Mouse (Mus musculus): ENCODE results near the gene Psat1.
A peak's percentile ranks its signal among the peaks of the same experiment; 100 is the strongest.

The Psat1 gene

GRCm38 (mm10) chr19:15947237-15947636 lies at the start of gene Psat1:
TSS of gene Psat1 (minus strand) at chr19:15947337.
- no peak for DNase-seq (ENCODE audit: low spot score)

DNA sequence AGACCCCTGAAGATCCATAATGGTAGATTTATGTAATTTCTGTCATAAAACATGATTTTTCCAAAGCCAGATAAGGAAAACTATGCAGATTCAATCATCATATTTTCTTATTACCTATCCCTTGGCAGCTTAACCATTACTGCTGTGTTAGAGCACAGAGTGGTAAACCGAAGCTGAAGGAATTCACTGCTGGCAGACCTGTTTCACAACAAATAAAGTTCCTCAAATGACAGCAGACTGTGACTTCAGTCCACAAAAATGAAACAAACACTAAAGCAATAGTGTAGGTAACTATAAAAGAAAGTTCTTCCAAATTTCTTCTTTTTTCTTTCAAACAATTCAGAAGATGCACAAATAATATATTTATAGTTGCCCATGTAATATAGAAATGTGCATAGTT lies 43.0 kb upstream of the Psat1 start:
- no peak for DNase-seq (ENCODE audit: low spot score)

- DNase-seq (ENCODE audit: low spot score), result no peak
These were observed 38.1 kb upstream of the Psat1 start for GRCm38 (mm10) chr19:15985172-15985713.

DNA sequence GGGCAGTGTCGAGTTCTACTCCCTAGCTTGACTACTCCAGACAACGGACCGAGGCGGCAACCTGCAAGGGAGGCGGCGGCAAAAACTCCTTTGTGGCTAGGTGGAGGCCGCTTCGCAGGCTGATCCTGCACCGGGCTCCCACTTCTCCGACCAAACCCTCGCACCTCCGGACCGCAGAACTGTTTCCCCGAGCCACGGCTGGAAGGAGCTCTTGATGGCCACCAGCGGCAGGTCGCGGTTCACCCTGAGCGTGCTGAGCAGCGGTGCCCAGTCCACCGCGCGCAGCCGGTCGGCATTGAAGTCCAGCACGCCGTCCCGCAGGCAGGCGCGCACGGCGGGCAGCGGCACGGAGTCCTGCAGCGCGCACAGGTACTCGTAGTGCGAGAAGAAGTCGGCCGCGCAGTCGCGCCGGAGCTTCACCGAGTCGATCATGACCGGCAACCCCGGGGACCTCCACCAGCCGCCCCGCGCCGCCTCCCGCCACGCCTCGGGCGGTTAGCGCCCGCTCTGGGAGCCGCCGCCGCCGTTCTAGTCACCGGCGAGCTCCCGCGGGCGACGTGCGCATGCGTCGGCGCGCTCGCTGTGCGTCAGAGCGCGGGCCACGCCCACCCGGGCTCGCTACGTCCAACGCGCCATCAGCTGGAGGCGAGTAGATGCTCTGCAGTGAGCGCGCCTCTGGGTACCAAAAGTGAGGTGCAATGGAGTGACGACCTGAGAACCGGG lies 37.5 kb upstream of the Psat1 start, which contains the start of gene Cep78:
Gene Cep78, minus strand, starts transcription at position 541 of the 723 bp plus-strand sequence.
- DNase-seq (ENCODE audit: low spot score), result peak; percentile 88

DNA sequence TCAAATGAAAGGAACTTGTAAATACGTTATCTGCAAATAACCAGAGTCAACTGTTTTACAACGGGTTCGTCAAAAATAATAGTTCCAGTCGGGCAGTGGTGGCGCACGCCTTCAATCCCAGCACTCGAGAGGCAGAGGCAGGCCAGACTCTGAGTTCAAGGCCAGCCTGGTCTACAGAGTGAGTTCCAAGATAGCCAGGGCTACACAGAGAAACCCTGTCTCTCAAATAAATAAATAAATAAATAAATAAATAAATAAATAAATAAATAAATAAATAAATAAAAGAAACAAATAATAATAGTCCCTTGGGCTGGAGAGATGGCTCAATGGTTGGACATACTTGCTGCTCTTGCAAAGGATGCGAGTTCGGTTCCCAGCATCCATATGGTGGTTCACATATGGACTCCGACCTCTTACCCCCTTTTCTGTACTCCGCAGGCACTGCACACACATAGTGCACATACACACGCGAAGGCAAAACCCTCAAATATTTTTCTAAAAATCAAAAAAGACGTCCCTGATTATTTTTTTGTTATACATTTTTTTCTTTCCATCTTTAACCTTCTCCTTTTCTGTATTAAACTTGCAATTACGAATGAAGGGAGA lies 36.7 kb upstream of the Psat1 start:
- no peak for DNase-seq (ENCODE audit: low spot score)

DNA sequence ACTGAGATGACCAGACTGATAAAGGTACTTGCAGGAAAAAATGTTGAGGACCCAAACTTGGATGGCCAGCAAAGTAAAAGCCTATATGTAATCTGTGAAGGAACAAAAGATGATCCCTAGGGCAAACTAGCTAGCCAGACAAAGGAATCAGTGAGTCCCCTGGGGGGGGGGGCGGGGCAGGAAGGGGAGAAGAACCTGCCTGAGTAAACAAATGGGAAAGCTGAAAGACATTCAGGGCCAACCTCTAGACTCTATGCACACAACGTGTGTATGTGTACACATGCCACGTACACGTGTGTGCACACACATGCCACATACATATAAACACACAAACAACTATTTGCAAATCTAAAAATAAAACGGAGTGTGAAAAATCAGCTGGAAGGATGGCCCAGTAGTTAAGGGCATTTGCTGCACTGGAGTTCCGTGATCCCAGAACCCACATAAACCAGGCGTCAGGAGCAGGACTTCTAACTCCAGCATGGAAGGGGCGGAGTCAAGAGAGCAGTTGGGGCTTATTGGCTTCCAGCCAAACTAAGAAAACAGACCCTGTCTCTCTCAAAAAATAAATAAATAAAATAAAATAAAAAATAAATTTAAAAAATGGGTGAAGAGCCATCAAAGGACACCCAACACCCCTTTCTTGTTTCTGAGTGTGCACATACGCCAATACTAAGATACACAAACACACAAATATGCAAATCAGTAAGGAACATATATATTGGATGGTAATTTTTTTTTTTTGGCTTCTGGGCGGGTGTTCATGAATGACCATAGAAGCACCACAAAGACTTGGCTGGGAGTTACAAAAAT lies 36.0 kb upstream of the Psat1 start:
- DNase-seq (ENCODE audit: low spot score), result no peak

DNA sequence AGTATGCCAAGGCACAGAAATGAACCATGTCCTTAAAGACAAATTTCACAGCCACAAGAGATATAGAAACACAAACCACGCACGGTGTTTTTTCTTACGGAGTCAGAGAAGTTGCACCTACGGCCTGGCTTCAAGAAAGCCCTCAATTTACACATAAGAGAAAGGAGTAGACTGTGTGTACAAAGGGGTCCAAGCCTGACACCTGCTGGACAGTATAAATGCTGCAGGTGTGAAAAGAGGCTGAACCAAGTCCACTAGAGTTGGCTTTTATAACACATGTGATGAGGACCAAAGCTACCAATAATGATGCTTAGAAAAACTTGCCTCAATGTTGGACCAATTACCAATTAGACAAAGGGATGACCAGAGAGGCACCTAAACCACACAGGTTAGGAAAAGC lies 34.7 kb upstream of the Psat1 start:
- DNase-seq (ENCODE audit: low spot score), result peak; percentile 72

- DNase-seq (ENCODE audit: low spot score), result no peak
These were observed 26.2 kb upstream of the Psat1 start for GRCm38 (mm10) chr19:15973365-15973764.

DNA sequence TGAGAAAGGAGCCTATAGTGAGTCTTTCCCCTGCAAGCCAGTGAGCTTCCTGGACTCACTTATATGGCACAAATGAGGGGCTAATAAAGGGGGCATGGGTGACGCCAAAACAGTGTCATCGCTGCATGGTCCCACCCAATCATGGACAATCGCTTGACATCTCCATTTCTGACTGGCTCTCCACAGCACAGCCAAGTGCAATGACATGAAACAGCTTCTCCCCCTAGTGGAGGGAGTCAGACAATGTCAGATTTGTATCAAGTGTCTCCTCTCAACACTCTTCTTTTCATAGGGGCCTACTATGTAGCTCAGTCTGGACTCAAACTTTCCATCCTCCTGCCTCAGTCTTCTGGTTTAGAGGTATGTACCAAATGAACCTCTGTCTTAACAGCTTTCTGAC lies 17.9 kb upstream of the Psat1 start:
- peak; percentile 40 for DNase-seq (ENCODE audit: low spot score)

- no peak for DNase-seq (ENCODE audit: low spot score)
These were observed 17.4 kb upstream of the Psat1 start for GRCm38 (mm10) chr19:15964533-15964932.

DNA sequence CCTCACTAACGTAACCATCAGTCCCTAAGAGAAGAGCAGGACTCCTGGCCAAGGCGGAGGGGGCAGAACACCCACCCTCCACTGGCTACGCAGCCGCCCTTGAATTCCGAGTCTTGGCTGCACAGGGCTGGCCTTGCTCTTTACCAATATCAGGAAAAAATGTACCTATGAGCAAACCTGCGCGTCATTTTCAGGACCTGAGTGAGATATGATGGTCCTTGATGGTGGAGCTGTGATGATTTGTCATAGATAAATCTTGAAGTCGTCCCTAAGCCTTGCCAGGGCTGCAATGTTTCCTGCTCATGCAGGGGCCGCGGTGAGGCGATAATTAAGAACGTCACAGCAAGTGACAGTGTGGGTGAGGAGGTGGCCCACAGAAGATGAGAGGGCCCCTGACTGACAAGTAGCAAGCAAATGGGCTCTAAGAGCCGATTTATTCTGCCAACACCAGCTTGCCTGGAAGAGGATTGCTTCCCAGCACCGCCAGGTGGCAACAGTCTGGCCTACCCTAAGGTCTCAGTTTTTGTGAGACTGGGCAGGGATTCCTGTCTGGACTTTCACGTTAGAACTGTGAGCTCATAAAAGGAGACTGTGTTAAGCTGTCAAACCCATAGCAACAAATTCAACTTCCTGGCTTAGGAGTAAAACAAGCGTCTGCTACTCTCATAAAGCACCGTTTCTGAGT lies 16.0 kb upstream of the Psat1 start:
- no peak for DNase-seq (ENCODE audit: low spot score)

DNA sequence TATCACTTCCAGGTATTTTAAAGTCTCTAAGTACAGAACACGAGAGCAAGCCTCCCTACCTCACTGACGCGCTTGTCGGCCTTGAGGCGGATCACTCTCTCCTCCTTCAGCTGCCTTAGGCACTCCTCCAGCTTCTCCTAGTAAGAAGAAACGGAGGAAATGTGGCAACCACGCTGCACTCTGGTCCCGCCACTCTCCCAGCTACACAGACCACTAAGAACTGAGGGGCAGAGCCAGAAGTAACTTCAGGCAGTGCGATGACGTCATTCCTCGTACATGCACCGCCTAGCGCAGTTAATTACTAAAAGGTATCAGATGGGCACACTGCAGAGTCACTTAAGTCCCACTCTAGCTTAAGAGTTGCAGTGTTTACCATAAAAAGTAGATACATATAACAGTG lies 15.2 kb upstream of the Psat1 start:
- DNase-seq (ENCODE audit: low spot score), result no peak

DNA sequence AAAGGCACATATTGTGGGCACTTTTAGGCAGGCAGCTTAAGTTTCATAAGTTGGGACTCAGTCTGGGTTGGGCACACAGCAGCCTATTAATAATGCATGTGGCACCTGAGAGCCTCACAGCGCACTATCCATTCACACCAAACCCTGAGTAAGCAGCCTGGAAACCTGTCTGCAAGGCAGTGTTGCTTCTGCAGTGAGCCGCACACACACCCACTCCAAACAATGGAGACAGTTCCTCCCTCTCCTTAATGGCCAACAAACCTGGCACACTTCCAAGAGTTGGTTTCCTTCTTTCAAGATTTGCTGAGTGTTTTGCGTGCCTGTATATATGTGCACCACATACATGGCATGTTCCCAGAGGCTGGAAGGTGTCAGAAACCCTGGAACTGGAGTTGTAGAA lies 3.1 kb upstream of the Psat1 start:
- no peak for DNase-seq (ENCODE audit: low spot score)

DNA sequence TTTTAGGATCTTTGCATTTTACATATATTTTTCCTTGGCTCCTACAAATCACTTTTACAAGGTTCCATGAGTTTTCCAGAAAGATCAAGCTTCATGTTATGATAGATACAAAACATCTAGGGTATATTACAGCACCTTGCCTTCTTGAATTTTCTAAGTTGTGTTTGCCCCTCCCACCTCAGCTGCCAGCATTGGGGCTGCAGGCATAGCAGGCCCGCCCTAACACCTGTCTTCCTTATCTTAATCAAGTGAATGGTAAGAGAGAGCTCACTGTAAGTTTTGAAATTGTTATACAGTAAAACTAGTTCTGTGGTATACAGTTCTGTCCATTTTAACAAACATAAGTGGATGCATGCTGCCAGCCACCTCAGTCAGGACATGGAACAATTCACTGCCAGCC lies 1.7 kb upstream of the Psat1 start:
- DNase-seq (ENCODE audit: low spot score), result no peak

DNA sequence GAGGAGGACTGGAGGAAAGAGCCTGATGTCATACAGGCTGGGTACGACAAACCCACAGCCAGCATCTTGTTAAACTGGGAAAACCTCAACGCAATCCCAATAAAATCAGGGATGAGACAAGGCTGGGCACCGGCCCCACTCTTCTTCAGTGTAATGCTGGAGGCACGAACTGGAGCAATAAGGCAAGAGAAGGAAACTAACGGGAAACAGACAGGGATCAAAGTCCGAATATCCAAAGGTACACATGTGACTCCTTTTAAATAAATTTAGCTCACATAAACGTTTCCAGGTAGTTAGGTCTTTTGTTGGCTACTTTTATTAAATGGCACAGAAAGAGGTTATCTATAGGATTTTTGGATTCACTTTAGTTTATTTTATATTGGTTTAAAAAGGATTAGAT lies 1.3 kb upstream of the Psat1 start:
- no peak for DNase-seq (ENCODE audit: low spot score)

DNA sequence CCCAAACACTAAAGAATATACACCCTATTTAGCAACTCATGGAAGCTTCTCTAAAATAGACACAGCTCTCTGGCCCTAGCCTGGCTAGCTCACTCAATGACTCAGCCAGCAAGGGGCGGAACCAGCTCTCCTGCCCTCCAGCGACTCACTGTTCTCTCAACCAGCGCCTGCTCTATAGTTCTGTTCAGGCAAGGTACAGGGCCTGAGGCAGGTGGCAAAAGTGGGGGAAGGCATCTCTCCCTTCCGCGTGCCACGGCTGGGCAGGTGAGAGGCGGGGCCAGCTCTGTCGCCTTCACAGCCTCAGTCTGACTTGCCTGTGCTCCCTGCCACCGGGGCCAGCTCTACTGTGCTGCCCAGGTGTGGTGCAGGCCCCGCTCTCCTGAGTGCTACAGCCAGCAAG lies 474 bp downstream of the Psat1 start:
- no peak for DNase-seq (ENCODE audit: low spot score)

- DNase-seq (ENCODE audit: low spot score), result no peak
These were observed 4.1 kb downstream of the Psat1 start for GRCm38 (mm10) chr19:15943117-15943423.

DNA sequence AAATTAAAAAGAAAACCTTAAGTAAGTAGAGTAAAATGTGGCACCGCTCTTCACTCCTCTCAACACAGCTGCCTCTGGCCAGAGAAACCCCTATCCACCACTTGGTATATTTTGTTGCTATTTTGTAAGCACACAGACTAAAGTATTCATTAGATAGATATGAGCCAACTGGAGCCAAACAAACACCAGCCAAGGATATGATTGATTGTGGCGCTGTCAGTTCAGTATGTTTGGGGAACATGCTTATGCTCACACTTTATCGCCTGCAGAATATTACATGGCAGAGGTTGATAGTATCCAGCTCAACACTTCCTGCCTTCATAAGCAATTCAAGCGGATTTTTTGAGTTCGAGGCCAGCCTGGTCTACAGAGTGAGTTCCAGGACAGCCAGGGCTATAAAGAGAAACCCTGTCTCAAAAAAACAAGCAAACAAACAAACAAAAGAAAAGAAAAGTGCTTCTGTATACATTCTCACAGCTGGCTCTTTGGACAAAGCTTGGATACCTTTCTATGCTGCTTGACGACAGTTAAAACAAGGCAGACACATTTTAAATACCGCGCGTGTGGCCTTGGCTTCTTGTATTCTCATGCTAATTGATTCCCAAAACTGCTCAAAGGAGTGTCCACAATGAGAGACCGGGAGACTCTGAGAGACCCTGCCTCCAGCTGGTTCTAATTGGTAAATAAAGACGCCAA lies 4.6 kb downstream of the Psat1 start:
- DNase-seq (ENCODE audit: low spot score), result no peak

DNA sequence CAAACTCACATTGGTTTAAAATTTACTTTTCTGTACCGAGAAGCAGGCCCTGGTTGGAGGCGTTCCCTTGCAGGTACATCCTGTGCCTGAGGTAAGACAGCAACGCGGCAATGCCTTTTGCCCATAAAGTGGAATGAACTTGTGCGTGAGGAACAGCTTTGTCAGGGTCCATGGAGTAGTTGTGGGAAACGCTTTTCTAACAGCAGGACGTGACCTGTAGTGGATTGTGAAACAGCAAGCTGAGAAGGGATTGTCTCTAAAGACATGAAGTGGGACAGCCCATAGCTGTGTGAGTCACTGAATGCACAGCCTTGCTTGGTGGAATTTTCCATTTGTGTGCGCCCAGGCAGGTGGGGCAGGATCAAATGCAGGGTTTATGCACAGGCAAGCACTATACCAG lies 5.7 kb downstream of the Psat1 start:
- no peak for DNase-seq (ENCODE audit: low spot score)

GRCm38 (mm10) chr19:15925719-15926045 lies 21.5 kb downstream of the Psat1 start:
- peak; percentile 21 for DNase-seq (ENCODE audit: low spot score)

DNA sequence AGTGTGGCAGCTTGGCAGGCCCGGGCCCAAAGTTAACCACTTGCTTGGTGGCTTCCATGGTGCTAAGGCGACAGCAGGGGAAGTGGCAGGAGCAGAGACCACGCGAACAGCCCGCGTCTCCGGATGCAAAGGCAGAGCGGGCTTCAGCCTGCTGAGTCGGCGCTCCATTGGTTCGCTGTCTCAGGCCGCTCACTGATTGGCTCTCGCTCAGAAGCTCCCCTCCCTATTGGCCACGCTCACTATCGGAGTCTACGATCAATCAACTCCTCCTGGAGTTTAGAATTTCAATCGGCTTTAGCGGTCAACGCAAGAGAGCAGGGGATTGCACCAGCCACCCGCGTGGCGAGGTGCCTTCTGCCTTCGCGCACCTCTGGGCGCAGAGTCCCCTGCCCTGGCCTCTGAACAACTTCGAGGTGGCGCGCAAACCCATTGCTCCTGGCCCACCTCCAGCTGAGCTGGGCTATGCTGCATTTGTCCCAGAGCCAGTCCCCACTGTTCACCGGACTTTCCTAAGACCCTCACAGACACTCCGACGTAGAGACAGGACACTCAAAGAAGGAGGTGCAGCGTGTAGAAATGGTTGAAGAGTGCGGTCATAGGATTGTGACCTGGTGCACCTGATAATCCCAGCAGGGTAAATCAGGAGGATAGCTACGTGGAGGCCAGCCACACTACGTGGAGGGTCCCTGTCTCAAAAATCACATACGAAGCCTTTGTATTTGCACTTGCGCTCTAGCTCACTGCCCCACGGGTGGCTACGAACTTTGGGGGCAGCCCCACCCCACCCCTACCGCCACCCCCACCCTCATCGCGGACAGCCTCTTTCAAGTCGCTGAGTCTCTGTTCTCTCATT lies 22.0 kb downstream of the Psat1 start:
- peak; percentile 92 for DNase-seq (ENCODE audit: low spot score)

All from c-Kit-positive CD71-positive TER-119-positive erythroid progenitor cells, embryonic 14.5 days (primary cell).